Mouse (Mus musculus) c-Kit-positive CD71-positive TER-119-positive erythroid progenitor cells, embryonic 14.5 days (primary cell): ENCODE measurements around the gene Gm49322.
"Not testable (repeated sequence)": the region's sequence is repeated elsewhere in the genome, so short reads cannot be mapped to it uniquely, and the experiment has no call there.

Source experiments
- DNase-seq: peaks from one replicate; pipeline ENCODE4 v3.0.0-alpha.2; 2013; ENCODE audit warnings: low spot score

Gm49322 gene

GRCm38 (mm10) chr10:80605721-80606120 is at the start of gene Gm49322:
Gm49322 (plus strand) TSS chr10:80606021.
- not testable (repeated sequence) for DNase-seq

DNA sequence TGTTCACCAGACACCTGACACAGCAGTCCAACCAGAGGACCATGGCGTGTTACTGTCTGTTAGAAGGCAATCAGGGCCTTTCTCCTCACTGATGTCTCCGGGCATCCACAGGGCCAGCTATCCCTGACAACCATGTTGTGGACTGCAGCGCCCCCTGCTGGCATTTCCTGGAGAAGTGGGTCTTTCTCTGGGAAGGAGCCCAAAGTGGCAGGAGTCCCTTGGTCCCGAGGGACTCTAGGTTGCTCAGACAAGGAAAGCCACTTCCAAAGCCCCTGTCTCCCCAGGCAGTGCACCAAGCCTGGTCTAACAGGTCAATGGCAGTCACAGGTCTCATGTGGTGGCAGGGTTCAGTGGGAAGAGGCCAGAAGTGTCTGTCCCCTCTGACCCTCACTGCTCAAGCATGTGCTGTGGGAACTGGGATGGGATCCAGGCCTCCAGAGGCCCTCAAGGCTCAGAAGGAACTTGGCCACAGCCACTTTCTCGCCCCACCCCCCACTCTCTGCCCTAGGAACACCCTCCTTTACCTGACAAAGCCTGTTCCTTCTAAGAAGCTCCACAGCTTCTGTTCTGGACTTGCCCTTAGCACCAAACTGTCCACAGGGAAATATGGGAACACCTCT is 48.4 kb upstream of the Gm49322 start:
- peak; percentile 83 for DNase-seq

DNA sequence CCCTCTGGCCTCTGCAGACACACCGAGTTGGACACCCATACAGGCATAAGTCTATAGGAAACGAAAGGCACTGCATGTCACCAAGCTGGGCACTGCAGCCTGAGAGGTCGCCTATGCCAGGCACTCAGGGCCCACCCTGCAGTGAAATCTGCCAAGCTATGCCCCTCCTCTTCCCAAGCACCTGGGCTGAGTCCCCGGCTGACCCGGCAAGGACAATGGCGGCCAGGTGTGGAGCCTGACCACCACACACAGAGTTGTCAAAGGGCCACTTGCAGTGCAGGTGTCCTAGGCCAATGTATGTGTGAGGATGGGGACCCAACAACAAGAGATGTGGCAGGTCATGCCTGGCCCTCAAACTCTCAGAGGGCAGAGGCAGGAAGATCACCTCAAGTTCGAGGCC is 46.4 kb upstream of the Gm49322 start:
- DNase-seq: no peak

DNA sequence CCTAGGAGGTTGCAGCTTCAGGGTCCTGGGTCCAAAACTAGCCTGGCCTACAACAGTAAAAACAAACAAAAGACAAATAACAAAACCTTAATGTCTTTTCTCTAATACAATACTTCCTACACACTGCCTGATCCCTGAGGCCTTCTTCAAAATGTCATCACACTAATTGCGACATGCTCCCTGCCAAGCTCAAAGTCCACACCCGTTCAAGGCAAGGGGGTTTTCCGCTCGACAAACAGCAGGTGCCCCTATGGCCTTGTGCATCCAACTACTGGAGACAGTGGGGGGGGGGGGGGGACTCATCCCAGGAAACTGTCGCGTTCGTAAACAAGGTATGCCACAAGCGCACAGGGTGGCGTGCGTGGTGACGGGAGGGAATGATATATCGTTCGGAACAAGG is 45.2 kb upstream of the Gm49322 start:
- DNase-seq: no peak

DNA sequence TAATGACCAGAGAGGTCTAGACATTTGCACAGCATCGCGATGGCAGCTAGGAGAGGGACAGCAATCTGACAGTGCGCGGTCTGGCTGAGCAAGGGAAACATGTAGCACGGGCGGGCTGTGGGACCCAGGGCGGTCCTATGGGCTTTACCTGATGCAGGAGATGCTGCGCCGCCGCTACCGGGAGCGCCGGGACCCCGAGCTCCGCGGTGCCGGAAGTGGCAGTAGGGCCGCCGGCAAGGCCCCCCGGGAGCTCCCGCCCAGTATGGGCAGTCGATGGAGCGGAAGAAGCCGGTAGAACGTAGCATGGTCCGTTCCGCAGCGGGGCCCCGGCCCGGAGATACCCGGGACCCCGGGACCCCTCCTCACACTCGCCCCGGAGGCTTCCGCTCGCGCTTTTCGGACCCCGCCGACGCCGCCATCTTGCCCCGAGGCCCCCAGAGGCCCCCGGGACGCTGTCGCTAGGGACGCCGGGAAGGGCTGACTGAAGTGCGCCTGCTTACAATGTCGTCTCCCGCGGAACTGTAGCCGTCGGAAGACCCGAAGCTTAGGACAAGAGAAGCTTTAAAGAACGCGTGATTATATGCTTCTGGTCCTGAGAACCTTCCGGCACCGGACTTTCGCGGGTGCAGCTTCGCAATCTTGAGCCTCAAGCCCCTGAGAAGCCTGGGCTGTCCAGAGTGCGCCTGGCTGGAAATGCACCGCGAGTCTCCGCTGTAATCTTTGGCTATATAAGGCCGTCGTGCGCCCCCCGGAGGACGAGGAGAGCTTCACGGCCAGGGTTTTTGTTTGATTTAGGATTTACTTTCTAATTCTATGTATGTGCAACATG is 44.5 kb upstream of the Gm49322 start, which contains the start of gene Rexo1:
TSS of gene Rexo1 (minus strand) at position 445 of the 829 bp plus-strand sequence.
- DNase-seq: peak; percentile 94

- peak; percentile 82 for DNase-seq
These were observed 39.3 kb upstream of the Gm49322 start for GRCm38 (mm10) chr10:80566375-80567092.

DNA sequence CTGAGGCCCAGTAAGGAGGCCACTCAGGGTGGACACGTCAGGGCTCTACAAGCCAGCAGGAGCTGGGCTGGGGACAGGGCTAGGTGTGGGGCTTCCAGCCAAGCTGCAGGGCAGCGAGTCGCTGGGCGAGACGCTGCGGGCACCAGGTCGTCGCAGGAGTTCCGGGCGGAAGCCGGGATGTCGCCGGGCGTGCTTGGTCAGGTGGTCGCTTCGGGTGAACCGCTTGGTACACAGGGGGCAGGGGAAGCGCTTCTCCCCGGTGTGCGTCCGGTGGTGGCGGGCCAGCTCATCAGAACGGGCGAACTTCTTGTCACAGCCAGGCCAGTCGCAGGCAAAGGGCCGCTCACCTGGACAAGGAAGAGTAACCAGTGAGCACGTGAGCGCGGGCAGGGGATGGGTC is 36.9 kb upstream of the Gm49322 start:
- no peak for DNase-seq

GRCm38 (mm10) chr10:80569664-80570066 is 36.2 kb upstream of the Gm49322 start:
- peak; percentile 90 for DNase-seq

DNA sequence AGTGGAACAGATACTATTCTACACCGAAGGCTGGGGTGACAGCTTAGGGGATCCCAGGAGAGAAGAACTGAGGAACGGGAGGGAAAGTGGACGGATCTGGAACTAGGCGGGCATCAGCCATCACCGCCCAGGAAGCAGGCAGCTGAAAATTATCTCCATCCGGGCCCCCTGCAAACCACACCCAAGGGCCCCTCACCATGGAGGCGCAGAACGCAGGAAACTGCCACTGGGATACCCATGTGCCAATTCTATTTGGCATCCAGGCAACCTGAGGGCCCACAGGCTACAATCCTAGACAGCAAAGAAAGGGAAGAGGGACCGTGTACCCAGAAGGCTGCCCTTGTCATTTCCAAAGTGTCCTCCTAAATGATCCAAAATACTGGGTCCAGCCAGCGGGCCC is 35.4 kb upstream of the Gm49322 start:
- peak; percentile 49 for DNase-seq

DNA sequence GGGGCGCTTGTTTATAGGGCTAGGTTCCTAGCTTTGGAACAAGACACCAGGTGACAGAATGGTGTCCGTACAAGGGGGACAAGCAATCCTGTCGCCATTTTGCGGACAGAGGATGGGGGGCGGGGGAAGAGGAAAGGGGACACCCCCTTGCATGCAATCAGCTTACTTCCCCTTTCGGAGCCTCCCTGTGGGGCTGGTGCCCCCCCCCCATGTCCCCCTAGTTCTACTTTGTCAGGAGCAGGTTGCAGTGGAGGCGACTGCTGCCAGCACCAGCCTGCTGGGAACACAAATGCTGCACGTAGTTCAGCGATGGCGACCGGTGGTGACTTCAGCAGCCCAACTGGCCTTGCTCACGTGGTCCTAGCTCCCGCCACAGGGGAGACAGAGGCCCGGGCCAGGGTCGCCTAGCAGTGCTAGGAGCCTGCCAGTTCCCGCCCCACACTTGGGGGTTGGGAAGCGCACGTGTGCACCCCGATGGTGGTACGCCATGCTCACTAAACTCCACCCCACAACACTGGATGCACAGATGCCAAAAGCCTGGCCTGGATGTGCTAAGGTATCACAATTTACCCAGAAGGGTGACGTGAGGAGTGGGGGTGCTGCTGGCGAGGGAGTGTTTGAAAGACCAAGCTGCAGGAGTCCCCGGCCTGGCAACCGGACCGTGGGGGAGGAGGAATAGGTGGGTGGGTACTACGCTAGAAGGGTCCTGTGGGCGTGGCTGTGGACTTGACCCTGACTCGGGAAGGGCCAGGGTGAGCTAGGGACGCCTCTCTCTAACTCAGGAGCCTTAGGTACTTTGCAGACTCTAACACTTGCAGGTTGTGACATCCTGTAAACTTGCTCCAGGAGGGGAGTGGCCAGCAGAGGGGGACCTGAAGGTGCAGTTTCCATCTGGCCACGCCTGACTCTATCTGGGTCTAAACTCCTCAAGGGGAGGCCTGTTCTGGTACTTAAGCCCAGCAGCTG is 34.7 kb upstream of the Gm49322 start:
- DNase-seq: no peak

- DNase-seq: peak; percentile 84
These were observed 33.3 kb upstream of the Gm49322 start for GRCm38 (mm10) chr10:80572477-80572876.

DNA sequence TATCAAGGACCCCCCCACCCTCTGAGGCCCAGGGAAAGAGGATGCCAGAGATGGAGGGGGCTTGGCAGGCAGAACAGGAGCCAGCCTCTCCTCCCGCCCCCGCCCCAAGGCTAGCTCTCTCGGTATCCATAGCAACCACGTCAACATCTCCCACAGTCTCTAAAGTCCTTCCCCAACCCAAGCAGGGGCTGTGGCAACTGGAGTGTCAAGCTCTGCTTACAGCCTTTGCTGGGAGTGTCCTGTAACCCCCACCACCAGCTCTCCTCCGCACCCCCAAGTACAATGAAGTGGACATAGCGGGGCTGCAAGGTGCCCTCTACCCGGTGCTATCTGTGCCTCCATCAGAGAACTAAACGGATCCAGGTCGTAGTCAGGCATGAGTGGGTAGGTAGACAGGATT is 31.9 kb upstream of the Gm49322 start:
- no peak for DNase-seq

GRCm38 (mm10) chr10:80574896-80575295 is 30.9 kb upstream of the Gm49322 start:
- DNase-seq: no peak

DNA sequence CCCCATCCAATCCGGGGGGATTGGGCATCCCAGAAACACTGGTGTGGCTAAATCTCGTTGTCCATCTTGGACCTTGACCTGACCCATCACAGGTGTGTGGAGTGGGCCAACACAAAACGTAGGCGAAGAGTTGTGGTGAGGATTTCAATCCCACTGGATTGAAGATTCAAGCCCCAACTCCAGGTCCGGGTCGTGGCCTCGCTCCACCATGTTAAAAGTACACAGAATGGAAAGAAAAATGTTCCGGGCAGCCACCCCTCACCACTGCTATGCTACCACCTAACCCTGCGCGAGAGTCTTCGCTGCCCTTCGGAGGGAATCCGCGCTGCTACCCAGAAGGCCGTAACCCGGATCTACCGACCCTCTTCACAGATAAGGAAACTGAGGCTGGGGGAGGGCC is 29.9 kb upstream of the Gm49322 start:
- DNase-seq: no peak

- DNase-seq: no peak
These were observed 29.2 kb upstream of the Gm49322 start for GRCm38 (mm10) chr10:80576351-80577194.

DNA sequence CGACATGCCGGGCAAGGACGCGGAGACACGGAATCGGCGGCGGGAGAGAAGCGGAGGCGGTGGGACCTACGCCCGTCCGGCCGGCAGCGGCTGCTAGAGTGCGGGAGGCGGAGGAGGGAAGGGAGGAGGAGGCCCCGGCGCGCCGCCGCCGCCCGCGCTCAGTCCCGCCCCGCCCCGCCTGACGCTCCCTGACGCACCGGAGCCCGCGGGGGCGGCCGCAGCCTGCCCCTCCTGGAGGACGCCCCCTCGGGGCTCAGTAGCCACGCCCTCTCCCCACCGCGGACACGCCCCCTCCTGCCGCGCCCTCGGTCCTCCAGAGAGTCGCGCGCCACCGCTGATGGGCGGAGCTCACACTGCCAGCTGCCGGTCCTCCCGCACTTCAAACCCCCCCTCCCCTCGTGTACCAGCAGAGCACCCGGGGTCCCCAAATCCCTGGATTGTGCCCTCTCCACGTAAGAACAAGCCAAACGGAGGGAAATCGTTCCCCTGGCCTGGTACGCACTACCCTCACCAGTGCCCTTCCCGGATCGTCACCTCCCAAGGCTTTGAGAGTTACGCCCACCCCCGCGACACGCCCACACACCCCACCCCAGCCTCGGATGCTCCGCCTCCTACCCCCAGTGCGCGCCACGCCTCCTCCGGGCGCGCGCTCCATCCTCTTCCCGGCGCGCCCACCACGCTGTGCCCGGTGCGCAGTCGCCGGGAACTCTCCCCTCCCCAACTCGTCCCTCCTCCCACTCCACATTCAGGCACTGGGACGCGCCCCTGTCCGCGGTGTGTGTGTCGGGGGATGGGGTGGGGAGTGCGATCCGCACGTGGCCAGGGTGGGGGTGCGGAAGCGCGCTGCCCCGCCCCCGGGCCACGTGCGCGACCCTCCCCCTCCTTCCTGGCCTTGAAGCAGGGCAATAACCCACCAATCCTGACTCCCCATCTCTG is 28.4 kb upstream of the Gm49322 start, which contains the start of gene Klf16:
TSS of gene Klf16 (minus strand) at position 127 of the 936 bp plus-strand sequence.
- peak; percentile 98 for DNase-seq

DNA sequence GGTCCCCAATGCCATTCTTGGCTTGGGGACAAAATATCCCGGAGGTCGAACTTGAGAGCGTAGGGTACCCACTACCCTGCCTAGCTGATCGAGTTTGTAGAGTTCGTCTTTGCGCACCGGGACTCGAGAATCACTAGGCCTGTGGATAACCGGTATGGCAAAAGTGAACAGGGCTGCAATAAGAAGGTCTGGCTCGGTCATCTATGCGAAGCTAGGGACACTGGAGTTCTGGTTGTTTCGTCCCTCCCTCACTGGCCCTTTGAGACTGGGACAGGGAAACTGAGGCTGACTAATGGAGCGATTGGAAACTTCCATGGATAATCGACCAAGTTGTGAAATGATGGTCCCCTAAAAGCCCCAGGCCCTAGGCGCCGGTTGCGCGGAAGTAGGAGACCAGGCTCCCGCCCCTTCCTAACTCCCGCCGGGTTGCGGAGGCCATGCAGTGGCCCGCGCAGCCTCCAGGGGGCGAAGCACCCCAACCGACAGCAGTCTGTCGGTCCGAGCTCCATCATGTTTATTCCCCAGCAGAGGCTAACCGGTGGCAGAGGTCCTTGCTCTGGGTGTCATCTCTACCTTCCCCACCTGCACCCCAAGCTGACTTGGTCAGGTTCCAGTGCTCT is 27.6 kb upstream of the Gm49322 start:
- DNase-seq: peak; percentile 87

DNA sequence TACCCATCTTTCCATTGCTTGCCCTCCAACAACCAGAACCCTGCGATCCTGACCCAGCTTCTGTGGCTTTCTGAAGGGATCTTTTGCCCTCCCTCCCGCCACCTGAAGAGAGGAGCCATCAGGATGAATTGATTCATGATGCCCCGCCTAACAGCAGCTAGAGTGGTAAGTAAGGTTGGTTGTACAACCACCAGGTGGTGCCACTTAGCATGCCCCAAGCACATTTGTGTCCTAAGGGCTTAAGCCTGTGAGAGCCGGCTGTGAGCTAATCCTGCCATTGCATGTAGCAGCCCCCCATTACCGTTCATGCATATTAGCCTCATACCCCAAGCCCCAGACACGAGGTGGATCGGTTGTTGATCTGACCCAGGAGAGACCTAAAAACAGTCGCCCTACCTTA is 26.9 kb upstream of the Gm49322 start:
- peak; percentile 91 for DNase-seq

DNA sequence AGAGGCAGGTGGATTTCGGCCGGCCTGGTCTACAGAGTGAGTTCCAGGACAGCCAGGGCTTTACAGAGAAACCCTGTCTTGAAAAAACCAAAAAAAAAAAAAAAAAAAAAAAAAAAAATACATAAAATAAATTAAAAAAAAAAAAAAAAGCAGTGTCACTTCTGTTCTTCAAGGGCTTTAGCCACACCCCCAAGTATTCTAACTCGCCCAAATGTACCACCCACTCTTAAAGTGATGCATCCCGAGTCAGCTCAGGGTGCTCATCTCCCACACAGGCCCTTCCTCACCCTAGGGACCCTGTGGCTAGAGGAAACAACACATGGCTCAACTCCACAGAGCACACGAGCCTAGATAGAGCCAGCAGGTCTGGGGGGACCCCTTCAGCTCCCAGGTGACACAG is 22.8 kb upstream of the Gm49322 start:
- DNase-seq: no peak
